Mouse (Mus musculus) left cerebral cortex, adult 11 months (tissue): ENCODE results near the gene Polk.
A peak's percentile ranks its signal among the peaks of the same experiment; 100 is the strongest.

ENCODE experiments used
- DNase-seq: peaks from one replicate; pipeline ENCODE4 v3.0.0; 2022; ENCODE audit warnings: low spot score

The Polk gene

DNA sequence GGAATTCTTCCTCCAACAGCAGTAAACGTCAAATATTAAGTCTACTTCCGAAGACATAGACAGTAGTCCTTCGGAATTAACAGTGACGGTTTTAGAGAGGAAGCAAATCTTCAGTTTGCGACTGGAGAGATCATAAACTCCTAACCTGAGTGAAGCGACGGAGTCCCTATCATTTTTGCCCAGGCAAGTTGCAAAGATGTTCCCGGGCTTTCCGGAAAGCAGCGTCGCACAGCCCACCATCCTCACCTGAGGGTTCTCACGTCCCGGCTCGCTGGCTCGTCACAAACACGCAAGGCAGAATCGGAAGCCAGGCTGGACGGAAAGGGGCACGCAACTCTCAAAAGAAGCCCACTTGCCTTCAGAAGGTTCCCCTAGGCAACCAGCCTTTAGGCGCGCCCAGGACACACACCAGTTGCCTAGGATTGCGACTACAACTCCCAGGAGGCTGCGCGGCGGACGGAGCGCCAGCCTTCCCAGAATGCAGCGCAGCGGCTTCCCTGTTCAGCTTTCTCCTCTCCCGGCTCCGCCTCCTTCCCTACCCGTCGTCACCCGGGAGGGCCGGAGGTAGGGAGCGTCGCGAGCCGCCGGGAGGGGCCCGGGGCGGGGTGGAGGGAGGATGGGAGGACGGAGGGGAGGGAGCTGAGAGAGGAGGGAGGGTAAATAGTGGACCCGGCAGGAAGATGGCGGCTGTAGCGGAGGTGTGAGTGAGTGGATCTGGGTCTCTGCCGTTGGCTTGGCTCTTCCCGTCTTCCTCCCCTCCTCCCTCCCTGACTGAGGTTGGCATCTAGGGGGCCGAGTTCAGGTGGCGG lies at the start of gene Polk, which contains the start of gene Col4a3bp:
Gene Polk, minus strand, starts transcription at position 499 of the 809 bp plus-strand sequence.
Gene Col4a3bp, plus strand, starts transcription at position 538 of the 809 bp plus-strand sequence.
- peak; percentile 89 for DNase-seq

DNA sequence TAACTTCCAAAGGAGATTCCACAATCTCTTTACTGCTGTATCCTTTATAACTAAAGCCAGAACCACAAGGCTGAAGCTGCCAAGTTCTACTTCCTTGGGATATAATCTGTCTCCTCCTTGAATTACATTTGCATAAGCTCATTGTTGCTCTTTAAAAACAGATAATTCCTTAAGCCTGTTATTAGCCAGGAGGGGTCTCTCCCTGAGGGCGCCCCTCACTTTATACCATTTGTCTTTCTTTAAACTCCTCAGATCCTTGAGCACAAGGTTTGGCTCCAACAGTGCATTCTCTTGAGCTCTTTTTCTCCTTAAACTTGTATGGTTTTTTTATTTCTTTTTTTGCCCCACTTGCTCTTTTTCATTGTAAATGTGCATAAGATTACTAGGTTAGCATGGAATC lies 46.3 kb upstream of the Polk start:
- DNase-seq: no peak

- DNase-seq: no peak
Measured at GRCm38 (mm10) chr13:96586540-96586939, 44.2 kb upstream of the Polk start.

DNA sequence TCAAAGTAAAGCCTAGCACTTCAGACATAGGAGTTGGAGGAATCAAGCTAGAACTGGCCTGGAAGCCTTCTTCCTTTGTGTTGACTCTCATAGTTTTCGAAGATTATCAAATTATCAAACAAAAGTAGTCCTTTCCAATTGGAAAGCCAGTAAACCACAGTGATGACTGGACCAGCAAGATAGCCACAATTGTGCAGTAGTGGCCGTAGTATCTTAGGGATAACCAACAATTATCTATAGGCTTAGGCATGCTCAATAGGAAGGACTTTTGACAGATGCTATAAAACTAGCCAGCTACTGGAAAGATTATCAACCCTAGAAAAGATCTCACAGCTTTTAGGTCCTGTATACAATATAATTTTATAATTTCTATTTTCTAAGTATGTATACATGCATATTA lies 41.8 kb upstream of the Polk start:
- DNase-seq: no peak

GRCm38 (mm10) chr13:96579979-96580378 lies 37.6 kb upstream of the Polk start:
- DNase-seq: no peak

DNA sequence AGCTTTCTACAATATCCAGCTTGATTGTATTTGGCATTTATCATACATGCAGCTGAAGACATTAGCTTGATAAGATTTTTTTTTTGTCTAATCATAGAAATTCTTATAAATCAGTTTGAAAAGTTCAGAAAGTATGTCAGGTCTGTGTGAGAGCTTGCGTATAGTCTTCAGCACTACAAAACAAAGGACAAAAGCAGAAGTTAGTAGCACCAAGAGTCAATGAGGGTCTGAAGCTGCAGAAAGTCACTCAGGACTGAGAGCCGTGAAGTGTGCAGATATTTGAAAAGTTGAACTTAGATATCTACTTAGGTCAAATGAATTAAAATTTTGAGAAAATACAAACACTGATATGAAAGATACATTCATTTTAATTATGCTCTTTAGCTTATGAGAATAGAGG lies 36.7 kb upstream of the Polk start:
- no peak for DNase-seq

GRCm38 (mm10) chr13:96574170-96574569 lies 31.8 kb upstream of the Polk start:
- DNase-seq: no peak

GRCm38 (mm10) chr13:96571016-96571361 lies 28.6 kb upstream of the Polk start:
- no peak for DNase-seq

DNA sequence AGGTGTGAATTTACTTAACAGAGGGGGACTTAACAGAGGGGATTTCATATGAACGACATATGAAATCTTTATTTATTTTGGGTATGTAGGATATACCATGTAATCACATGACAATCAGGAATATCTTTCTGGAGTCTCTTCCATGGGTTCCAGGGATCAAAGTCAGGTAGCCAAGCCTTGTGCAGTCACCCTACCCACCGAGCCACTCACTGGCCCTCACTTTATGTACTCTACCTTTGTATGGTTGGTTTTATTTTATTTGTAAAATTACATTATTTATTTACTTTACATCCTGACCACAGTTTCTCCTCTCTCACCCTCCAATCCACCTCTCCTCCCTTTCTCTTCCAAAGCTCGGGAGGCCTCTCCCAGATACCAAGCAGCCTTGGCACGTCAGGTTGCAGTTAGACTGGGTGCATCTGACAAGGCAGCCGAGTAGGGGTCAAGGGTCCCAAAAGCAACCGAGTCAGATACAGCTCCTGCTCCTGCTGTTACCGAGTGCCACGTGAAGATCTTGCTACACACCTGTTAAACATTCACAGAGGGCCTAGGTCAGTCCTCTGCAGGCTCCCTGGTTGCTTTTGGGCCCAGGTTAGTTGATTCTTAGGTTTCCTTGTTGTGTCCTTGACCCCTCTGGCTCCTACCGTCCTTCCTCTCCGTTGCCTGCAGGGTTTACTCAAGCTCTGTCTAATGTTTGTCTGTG lies 28.1 kb upstream of the Polk start:
- DNase-seq: no peak

- no peak for DNase-seq
Measured at GRCm38 (mm10) chr13:96567977-96568376, 25.6 kb upstream of the Polk start.

GRCm38 (mm10) chr13:96555099-96555498 lies 12.7 kb upstream of the Polk start:
- no peak for DNase-seq

DNA sequence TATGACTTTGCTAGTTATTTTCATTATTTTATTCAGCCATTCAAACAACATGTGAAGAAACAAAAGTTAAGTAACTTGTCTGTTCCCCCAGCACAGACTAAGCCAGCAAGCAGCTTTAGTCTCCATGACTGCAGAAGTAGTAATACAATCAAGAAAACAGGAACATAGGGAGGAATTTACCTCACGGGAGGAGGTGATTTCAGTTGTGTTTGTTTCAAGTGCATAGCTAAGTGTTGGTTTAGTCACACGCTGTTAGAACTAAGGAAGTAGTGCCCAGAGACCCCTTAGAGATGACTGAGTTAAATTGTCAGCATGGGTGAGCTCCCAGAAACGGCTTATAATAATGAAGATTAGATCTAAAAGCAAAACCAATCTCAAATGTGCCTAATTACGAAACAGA lies 5.6 kb upstream of the Polk start:
- no peak for DNase-seq

- no peak for DNase-seq
Measured at GRCm38 (mm10) chr13:96547250-96547649, 4.9 kb upstream of the Polk start.

GRCm38 (mm10) chr13:96544506-96544905 lies 2.1 kb upstream of the Polk start:
- no peak for DNase-seq

GRCm38 (mm10) chr13:96542901-96543891 lies 817 bp upstream of the Polk start:
- no peak for DNase-seq

GRCm38 (mm10) chr13:96541381-96541780 lies 998 bp downstream of the Polk start:
- no peak for DNase-seq

- no peak for DNase-seq
Measured at GRCm38 (mm10) chr13:96538103-96538502, 4.3 kb downstream of the Polk start.

DNA sequence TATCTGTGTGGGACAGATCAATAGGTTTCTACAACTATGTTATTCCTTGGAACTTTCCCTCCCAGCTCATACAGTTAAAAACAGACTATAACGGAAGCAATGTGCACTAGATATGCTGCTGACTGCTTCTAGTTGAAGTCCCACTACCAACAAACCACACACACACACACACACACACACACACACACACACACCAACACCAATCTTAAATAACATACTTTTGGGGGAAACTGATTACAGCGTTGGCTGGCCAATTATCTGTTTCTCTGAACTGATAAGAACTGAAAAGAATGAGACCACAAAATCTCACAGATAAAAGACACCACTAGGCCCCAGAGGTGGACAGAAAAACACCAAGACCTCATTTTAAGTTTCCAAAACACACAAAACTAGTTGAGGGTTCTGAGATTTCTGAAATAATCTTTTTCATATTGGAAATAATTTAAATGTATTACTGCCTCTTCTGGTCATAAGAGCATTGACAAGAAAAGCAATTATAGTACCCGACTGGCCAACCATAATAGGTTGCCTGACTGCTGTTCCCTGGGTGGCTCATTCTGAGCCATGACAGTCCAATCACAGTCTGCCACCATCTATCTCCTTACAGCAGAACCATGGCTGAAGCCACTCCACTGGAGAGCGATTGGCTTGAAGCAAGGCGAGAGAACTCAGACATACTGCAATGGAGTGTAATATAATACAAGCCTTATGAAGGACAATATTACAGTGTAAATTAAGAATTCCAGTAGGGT lies 5.4 kb downstream of the Polk start:
- DNase-seq: no peak

DNA sequence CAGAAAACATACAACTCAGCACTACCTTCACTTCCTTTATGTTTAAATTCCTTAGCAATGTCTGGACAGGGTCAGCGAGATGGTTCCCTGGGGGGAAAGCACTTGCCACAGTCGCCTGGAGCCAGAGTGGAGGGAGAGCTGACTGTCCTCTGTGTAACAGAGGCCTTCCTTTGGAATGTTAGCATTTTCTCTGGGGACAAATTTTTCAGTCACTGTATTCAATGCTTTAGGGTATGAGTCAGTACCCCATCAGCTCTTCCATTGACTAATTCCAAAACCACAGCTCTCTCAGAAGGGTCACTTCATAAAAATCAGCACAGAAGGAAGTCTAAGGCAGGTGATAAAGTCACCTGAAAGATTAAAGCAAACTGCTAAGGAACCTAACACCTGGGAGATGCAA lies 8.6 kb downstream of the Polk start:
- no peak for DNase-seq

GRCm38 (mm10) chr13:96532176-96532575 lies 10.2 kb downstream of the Polk start:
- no peak for DNase-seq

GRCm38 (mm10) chr13:96530064-96530463 lies 12.3 kb downstream of the Polk start:
- no peak for DNase-seq

DNA sequence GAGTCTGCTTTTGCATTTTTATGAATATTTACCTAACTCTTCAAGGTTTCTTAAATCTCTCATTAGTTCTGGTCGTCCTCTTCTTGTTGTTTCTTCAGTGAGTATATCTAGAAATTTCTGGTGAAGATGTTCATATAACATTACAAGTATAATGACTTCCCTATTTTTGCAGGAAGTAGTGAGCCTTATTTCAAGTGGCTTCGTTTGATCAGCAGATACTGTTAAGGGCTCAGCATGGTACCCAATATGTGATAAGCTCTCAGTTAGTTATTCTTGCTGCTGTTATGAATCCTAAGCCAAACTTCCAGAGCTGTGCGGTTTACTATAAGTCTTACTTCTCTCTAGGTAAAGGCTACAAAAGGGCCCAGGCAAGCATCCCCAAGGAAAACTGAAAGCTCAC lies 12.8 kb downstream of the Polk start:
- no peak for DNase-seq
